Mouse (Mus musculus) erythroblast, adult 5-6 weeks (primary cell): ENCODE measurements at regions not wholly inside any gene's neighbourhood (a gene's known extent, or its start where the extent isn't known, plus 50 kb on each side); places are given as distances from the start of the nearest gene placed in this dataset.

Experiments used
- ATAC-seq: replicated peaks from 2 replicates; pipeline ENCODE4 v1.8.0; 2016; ENCODE audit warnings: moderate number of reproducible peaks, mild to moderate bottlenecking, moderate TSS enrichment, inconsistent platforms; ENCODE audit not compliant: poor library complexity, low FRiP score, severe bottlenecking

GRCm38 (mm10) chr12:54256506-54257128 lies 53.0 kb upstream of the Egln3 start:
- no peak for ATAC-seq
